ENCODE assay signal across 10 mouse cellular contexts in genomic region chr5:136581625-136582024, GRCm38 (mm10). TPM values are rescaled to one million over a fixed set of nuclear protein-coding genes. Genes with fewer than 3 reads are reported as not detected.
DNase-seq lines count a peak whose midpoint lies in the region; ATAC-seq and TF ChIP-seq lines count a peak whose summit lies in the region.
"Had no signal": no experiment of that assay in that cellular context is flagged by ENCODE, and none has a peak within 500 bp of the region (broad histone marks: within the 10 kb centered on the region; RNA-seq: fewer than 3 reads in every experiment).

No protein-coding gene starts in this region.

- TF ChIP-seq EP300 in ES-Bruce4 (IDR thresholded peaks at IDR 0.05; ENCODE audit: insufficient read depth, low read depth, low read length) = no peak

- no peak for TF ChIP-seq CTCF in ES-Bruce4 (IDR thresholded peaks at IDR 0.05; ENCODE audit: low read depth, low read length)

- no peak for ATAC-seq in heart, embryonic 15.5 days (replicated peaks; ENCODE audit: insufficient number of reproducible peaks, insufficient read depth, low FRiP score, low read depth)
- peak; percentile 30 to 46 for ATAC-seq in hematopoietic stem cell, adult 5-6 weeks (replicated peaks in 1 of 2; ENCODE audit: insufficient read depth in 1 of 2, low FRiP score in 2 of 2, low TSS enrichment in 1 of 2, low read depth in 1 of 2, poor library complexity in 2 of 2, severe bottlenecking in 2 of 2)
- no peak for ATAC-seq in limb, embryonic 15.5 days (ENCODE audit: insufficient number of reproducible peaks, low FRiP score, low TSS enrichment, low read depth)
- no peak for ATAC-seq in CD4-positive, CD25-positive, alpha-beta regulatory T cell, adult 4 months

- H3K36me3 ChIP-seq in heart, embryonic 15.5 days = no peaks in the 10 kb centered on the region
- no peaks in the 10 kb centered on the region for H3K36me3 ChIP-seq in ES-Bruce4 (ENCODE audit: control insufficient read depth, insufficient read depth, low read length, poor library complexity, severe bottlenecking)
- H3K36me3 ChIP-seq in limb, embryonic 15.5 days = no peaks in the 10 kb centered on the region

- H3K9me3 ChIP-seq in heart, embryonic 15.5 days (replicated peaks) = no peaks in the 10 kb centered on the region
- H3K9me3 ChIP-seq in ES-Bruce4 (replicated peaks; ENCODE audit: control insufficient read depth, insufficient read depth, low read length, poor library complexity, severe bottlenecking) = no peaks in the 10 kb centered on the region
- H3K9me3 ChIP-seq in limb, embryonic 15.5 days = peaks cover 4% of the 10 kb centered on the region; the same call in 1 of the 2 replicates

- no peak overlapping the region for H3K27ac ChIP-seq in heart, embryonic 15.5 days
- no peak overlapping the region for H3K27ac ChIP-seq in ES-Bruce4 (ENCODE audit: insufficient read depth, low read length)
- no peak overlapping the region for H3K27ac ChIP-seq in limb, embryonic 15.5 days

- peak overlapping the region; percentile 52 for H3K4me2 ChIP-seq in heart, embryonic 15.5 days
- peak overlapping the region; percentile 21 for H3K4me2 ChIP-seq in limb, embryonic 15.5 days

- peaks cover 13% of the 10 kb centered on the region for H3K4me1 ChIP-seq in heart, embryonic 15.5 days (replicated peaks)
- H3K4me1 ChIP-seq in ES-Bruce4 (ENCODE audit: control insufficient read depth, insufficient read depth, low read length) = no peaks in the 10 kb centered on the region
- peaks cover 12% of the 10 kb centered on the region; the same call in 1 of the 2 replicates for H3K4me1 ChIP-seq in limb, embryonic 15.5 days

- DNase-seq in heart, postnatal 4 days = no peak
- no peak for DNase-seq in cerebellum, postnatal 25 days
- DNase-seq in urinary bladder, adult 2 months (ENCODE audit: low spot score) = no peak
- DNase-seq: adrenal gland, adult 2 months; cerebellum, adult 9-10 months had no signal

- peak overlapping the region; percentile 25 for H3K4me3 ChIP-seq in heart, embryonic 15.5 days
- H3K4me3 ChIP-seq in ES-Bruce4 (ENCODE audit: low read depth, low read length) = peak overlapping the region; percentile 39
- H3K4me3 ChIP-seq in limb, embryonic 15.5 days = no peak overlapping the region

- TF ChIP-seq POLR2A in ES-Bruce4 (IDR thresholded peaks at IDR 0.05; ENCODE audit: insufficient read depth, low read length) = no peak

- peaks cover 33% of the 10 kb centered on the region for H3K27me3 ChIP-seq in heart, embryonic 15.5 days
- H3K27me3 ChIP-seq in ES-Bruce4 (ENCODE audit: control insufficient read depth, insufficient read depth, low read length, poor library complexity, severe bottlenecking) = no peaks in the 10 kb centered on the region
- H3K27me3 ChIP-seq in limb, embryonic 15.5 days = peaks cover 48% of the 10 kb centered on the region

- 2% methylated on average over 13 of the region's 13 CpGs for WGBS in heart, embryonic 15.5 days
- 2% methylated on average over 13 of the region's 13 CpGs for WGBS in limb, embryonic 15.5 days

- no peak overlapping the region for H3K9ac ChIP-seq in heart, embryonic 15.5 days
- 0 out of 2 replicates have a peak overlapping the region, but pooled peaks have one; percentile 6 for H3K9ac ChIP-seq in ES-Bruce4 (ENCODE audit: low read depth, poor library complexity, severe bottlenecking)
- H3K9ac ChIP-seq in limb, embryonic 15.5 days = no peak overlapping the region

RNA-seq across cellular contexts. Expression of gene Cux1, which starts 14.3 kb away (rescaled TPM):
- 71.2 and 82.1 TPM in 2 replicates for polyA plus RNA-seq in heart, embryonic 15.5 days (2015; fragmentation: Nextera tagmentation; extraction: Ambion mirVana)
- 100 to 1,000 TPM; 126 to 131 TPM for total RNA-seq in heart, postnatal 4 days (2021)
- 37.0 and 38.0 TPM in 2 replicates for polyA plus RNA-seq in ES-Bruce4 (2011; ENCODE audit: insufficient read depth, insufficient read length, low read depth, missing spikeins)
- total RNA-seq in hematopoietic stem cell, adult 5-6 weeks (2017) = 171 and 172 TPM in 2 replicates
- polyA plus RNA-seq in limb, embryonic 15.5 days (2015; fragmentation: Nextera tagmentation; extraction: Ambion mirVana) = 76.4 and 80.1 TPM in 2 replicates
- 10 to 100 TPM; 48.1 to 69.0 TPM for polyA plus RNA-seq in CD4-positive, CD25-positive, alpha-beta regulatory T cell, adult 4 months (2017; shearing (Covaris generic))
- polyA plus RNA-seq in urinary bladder, adult 2 months (2012; rRNA removed) = 36.8 and 48.9 TPM in 2 replicates

Comparison
In these comparisons a context has a peak if more than half of its experiments do, and no peak if none do; other contexts are left out.
1. ATAC-seq: peak in hematopoietic stem cell, adult 5-6 weeks (2 of 2); none in heart, embryonic 15.5 days (single experiment), limb, embryonic 15.5 days (single experiment) and CD4-positive, CD25-positive, alpha-beta regulatory T cell, adult 4 months (single experiment).